Mouse (Mus musculus) T-cell, adult 66 days (primary cell): ENCODE data around the gene Esp6. TPM values are rescaled to one million over a fixed set of nuclear protein-coding genes. Genes with fewer than 3 reads are reported as not detected.

Experiments used
- total RNA-seq, 2 experiments: library from RNA; stranded (reverse); gene quantifications; 3 replicates in 1 of 2; 4 replicates in 1 of 2; pipeline ENCODE4 v1.2.4; 2023

Esp6 gene
- not detected for total RNA-seq

GRCm38 (mm10) chr17:40561207-40561606 is at the start of gene Esp6:
Esp6 (plus strand) TSS chr17:40561507.

GRCm38 (mm10) chr17:40519818-40520217 is 41.5 kb upstream of the Esp6 start, which contains the start of gene Esp8:
Esp8 (plus strand) TSS chr17:40520022.

GRCm38 (mm10) chr17:40598294-40598693 is 37.0 kb downstream of the Esp6 start, which contains the start of gene Esp4:
Esp4 (plus strand) TSS chr17:40598594.

Other genes with a start within 250 kb of the Esp6 start
- not detected for gene Crisp1, start 242.3 kb upstream of the Esp6 start, total RNA-seq
- not detected for gene Esp8, start 41.5 kb upstream of the Esp6 start, total RNA-seq
- not detected for gene Esp4, start 37.1 kb downstream of the Esp6 start, total RNA-seq
- gene Esp3, start 70.6 kb downstream of the Esp6 start, total RNA-seq, result not detected
- not detected for gene Esp1, start 165.6 kb downstream of the Esp6 start, total RNA-seq
- gene Crisp2, start 245.5 kb downstream of the Esp6 start, total RNA-seq, result not detected
- not detected for gene Rhag, start 249.6 kb downstream of the Esp6 start, total RNA-seq